Mouse (Mus musculus): ENCODE results near the gene Sntg2.

The Sntg2 gene

DNA sequence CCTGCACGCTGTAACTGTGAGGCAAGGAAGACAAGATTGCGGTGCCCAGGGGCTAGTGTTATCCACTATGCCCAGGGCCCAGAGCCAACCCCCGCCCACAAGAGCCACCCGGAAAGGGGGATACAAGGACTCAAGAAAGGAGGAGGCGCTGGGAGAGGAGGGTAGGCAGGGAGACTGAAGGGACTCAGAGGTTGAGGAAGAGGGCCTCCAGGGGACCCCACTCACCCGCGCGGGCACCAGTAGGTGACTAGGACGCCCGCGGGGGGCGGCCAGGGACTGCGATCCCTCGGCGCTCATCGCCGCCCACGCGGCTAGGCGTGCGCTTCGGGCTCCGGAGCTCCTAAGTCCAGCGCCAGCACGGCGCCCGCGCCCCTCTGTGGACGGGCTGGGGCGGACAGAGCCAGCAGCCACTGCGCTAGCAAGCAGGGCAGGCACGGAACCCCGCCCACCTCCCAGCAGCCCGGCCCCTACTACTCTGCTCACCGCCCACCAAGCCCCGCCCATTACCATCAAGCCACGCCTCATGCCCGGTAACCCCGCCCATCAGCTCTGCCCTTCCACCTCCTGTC is at the start of gene Sntg2:
Sntg2 (minus strand) TSS at position 443 of the 569 bp plus-strand sequence.
- DNase-seq, result peak; percentile 89 to 92

DNA sequence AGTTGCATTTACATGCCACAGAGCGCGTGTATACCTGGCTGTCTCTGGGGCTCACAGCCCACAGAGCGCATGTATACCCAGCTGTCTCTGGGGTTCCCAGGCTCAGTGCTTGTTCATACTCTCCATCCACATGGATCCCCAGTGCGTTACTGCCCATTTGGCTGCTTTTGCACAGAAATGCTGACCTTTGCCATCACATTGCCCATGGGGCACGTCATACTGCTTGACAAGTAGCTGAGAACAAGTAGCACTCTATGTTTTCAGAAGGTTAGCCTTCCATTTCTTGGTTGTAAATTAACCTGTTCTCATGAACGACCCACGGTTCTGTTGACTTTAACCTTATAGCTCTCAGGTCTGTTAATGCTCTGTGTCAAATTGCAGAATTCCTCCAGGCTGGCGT is 43.4 kb upstream of the Sntg2 start:
- no peak for DNase-seq

DNA sequence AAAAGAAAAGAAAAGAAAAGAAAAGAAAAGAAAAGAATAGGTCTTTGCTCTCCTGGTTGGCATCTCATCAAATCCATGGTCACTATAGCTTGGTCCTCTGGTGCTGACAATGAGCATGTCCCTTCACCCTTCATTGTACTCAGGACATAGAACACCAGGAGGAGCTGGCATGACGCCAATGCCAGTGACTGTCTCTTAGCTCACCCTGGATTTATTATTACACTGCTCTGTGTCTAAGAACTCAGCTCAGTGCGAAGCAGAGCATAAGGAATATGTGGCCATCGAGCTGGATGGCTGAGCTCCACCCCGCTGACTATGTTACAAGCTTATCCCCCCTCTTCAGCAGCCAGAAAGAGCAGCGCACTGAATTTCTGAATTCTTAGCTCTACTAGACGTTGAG is 42.8 kb upstream of the Sntg2 start:
- no peak for DNase-seq

- DNase-seq, result no peak
These were observed 29.5 kb upstream of the Sntg2 start for GRCm38 (mm10) chr12:30402651-30403050.

GRCm38 (mm10) chr12:30400531-30400930 is 27.4 kb upstream of the Sntg2 start:
- no peak for DNase-seq

GRCm38 (mm10) chr12:30400114-30400513 is 26.9 kb upstream of the Sntg2 start:
- DNase-seq, result no peak

GRCm38 (mm10) chr12:30372293-30372692 is 882 bp downstream of the Sntg2 start:
- peak; percentile 7 to 34 for DNase-seq

DNA sequence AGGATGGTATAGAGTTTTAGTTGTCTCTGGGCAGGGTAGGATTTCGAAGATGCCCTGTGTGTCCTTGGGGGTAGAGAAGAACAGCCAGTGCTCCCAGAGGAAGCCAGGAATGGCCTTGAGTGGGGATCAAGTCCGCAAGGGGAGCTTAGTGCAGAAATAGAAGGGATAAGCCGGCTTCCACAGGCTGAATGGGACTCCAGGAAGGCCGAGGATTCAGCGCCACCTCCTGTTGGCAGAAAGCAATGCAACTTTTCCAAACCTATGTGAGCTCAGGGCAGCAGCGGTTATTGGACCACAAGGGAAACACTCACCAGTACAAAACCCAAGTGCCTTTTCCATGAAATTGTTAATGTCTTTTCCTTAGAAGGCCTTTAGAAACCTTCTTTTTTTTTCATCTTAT is 3.4 kb downstream of the Sntg2 start:
- peak; percentile 79 to 86 for DNase-seq

GRCm38 (mm10) chr12:30369141-30369540 is 4.0 kb downstream of the Sntg2 start:
- no peak for DNase-seq

GRCm38 (mm10) chr12:30362306-30362705 is 10.9 kb downstream of the Sntg2 start:
- no peak for DNase-seq

DNA sequence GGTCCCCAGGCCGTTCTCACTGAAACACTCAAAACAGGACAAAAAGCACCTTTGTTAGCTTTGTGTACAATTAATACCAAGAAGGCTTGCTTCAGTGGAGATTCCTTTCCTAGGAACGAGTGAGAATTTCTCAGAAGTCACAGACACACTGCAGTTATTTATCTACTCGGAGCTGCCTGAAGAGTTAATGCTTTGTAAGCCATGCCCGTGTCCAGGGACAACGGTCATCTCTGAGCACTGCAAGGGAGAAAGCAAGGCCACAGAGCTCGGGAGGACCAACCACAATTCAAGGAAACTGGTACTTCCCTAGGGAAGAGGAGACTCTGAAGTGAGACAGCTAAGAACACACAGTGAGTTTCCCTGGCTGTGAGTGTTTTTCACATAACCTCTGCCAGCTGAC is 15.5 kb downstream of the Sntg2 start:
- DNase-seq, result no peak

DNA sequence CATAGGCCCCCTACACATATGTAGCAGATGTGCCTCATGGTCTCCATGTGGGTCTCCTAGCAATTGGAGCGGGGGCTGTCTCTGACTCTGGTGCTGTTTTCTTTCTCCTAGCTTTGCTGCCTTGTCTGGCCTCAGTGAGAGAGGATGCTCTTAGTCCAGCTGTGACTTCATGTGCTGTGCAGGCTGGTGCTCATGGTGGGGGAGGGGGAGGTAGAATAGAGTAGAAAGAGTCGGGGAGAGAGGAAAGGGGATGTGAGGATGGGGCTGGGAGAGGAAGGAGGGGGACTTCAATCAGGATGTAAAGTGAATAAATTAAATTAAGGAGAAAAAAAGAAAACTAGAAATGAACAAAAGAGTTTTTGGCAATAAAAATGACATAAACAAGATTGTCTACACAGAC is 20.8 kb downstream of the Sntg2 start:
- no peak for DNase-seq

- DNase-seq, result no peak
These were observed 25.1 kb downstream of the Sntg2 start for GRCm38 (mm10) chr12:30348036-30348435.

DNA sequence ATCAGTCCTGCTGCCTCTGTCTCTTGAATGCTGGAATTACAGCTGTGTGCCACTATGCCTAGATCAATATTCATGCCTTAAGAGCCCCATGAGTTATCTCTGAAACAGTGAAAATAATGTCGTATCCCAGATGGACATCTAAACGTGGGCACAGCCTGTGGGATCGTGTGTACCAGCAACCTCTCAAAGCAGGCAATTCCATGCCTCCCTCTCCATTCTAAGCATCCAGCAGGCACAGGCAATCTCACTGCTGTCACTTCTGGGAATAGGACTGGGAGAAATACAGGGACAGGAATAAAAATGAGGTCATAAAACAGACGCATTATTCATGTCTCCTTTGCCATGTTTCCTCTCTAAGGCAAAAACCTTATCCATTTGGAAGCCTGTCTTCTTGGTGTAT is 25.9 kb downstream of the Sntg2 start:
- DNase-seq, result no peak

GRCm38 (mm10) chr12:30344806-30345205 is 28.4 kb downstream of the Sntg2 start:
- DNase-seq, result no peak

- no peak for DNase-seq
These were observed 36.9 kb downstream of the Sntg2 start for GRCm38 (mm10) chr12:30336301-30336700.

- DNase-seq, result no peak
These were observed 38.7 kb downstream of the Sntg2 start for GRCm38 (mm10) chr12:30334502-30334901.

GRCm38 (mm10) chr12:30317971-30318370 is 55.2 kb downstream of the Sntg2 start:
- DNase-seq, result no peak

DNA sequence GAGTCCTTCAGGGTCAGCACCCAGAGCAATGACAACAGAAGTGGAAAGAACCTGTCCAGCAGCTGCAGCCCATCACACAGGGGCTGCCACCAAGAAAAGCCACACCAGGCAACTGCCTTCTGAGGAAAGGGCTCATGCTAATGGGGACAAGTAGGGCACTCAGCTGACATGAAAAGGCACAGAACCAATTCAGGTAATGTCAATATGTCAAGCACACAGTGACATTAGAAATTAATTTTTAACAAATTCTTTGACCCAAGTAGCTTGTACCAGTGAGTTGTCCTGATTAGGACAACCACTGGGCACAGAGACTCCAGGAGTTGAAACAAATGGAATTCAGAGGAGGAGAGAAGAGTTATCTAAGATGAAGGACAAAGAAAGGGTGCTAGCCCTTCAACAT is 60.2 kb downstream of the Sntg2 start:
- no peak for DNase-seq

GRCm38 (mm10) chr12:30308197-30308939 is 64.8 kb downstream of the Sntg2 start:
- peak in 1 of 2 experiments; percentile 33 for DNase-seq

DNA sequence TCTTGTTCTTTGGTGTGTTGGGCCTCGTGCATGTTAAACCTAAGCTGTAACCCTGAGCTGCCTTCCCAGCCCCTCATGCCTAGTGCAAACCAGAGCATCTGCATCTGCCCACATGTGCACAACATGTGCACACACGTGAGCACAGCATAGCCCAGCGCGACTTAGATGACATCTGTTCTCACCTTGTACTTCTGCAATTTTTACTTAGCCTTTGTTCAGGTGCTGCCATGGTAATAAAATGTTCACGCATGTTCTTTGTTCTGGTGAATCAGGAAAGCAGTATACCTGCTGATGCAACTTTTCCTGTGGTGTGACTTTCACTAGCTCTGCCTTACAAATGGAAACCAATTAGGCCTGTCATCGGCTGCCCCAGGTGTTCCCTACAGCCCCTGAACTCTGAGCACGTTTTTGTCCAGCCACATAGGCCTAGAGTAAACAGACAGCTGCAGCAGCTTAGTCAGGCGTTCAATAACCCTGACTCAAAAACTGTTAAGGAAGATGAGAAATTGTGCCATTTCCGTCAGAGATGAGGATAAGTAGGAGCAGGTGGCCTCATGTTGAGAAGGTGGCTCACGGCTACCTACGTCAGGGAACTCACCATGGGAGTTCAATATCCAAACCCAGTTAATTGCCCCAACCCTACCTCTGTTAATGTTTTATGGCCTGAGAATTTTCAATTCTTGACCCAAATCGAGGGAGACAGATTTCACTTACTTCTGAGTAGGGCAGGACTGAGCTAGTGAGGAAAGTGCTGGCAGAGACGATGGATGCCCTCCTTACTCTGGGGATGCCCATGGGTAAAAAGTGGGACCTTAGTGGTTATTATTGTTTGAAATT is 80.2 kb downstream of the Sntg2 start:
- DNase-seq, result no peak

DNA sequence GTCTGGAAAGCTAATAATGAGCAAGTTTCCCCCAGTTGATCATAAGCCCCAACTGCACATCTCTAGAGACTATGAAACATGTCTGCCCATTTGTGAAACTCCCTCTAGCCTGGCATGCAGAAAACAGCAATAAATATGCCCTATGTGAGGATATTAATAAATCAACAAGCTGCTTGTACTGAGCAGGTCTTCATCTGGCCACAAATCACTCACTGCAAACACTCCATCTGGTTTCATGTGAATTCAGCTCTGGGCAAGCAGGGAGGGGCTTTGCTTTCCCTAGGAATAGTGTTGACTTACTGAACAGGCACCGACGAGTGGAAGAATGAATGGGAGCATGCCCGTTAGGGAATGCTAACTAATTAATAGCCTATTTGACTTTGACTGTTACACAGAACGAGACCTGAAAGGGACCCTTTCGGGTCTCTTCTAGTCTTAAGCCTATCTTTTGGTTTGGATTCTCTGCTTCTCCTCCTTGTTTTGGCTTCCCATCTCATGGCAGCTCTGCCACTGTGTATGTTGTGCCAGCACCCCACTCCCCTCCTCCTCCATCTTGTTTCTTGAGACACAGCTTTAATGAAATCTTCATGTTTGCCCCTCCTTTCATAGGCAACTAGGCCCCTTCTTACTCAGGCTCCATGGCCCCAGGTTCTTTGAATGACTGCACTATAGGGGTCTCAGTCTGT is 86.1 kb downstream of the Sntg2 start:
- no peak for DNase-seq

DNA sequence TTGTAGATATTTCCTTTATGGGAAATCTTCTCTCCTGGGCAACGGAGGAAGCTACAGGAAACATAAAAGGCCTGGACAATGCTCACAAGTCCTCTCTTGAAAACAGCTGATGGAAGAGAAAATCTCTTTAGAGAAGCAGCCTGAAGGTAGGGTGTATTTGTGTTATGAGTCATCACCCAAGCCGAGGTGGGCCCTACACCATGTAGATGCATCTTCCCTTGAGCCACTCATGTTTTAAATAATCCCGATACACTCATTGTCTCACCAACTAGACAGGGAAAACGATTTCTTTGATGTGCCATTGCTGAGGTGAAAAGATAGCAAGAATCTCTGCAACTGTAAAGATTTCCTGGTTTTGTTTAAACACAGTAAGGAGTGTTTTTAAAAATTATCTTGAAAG is 89.4 kb downstream of the Sntg2 start:
- DNase-seq, result no peak

Measured in lung, postnatal 4 days (tissue).